Mouse (Mus musculus) lung, postnatal 0 days (tissue): ENCODE data around the gene Sgsm3. TPM values are rescaled to one million over a fixed set of nuclear protein-coding genes. Genes with fewer than 3 reads are reported as not detected.

Source experiments
- ATAC-seq: fragments of 200-750 bp; cut with Nextera tagmentation; 2 replicates; pipeline ENCODE4 v1.8.0; 2017; ENCODE audit warnings: moderate library complexity
- DNase-seq: peaks from one replicate; pipeline ENCODE4 v3.0.0-alpha.2; 2016; ENCODE audit warnings: low spot score
- H3K27ac ChIP-seq: fragments of 300-500 bp; sonication (generic); 2 replicates; pipeline ENCODE4 v1.5.1; 2014; ENCODE audit warnings: antibody characterized with exemption, mild to moderate bottlenecking, low read length, mixed read lengths
- H3K27me3 ChIP-seq: fragments of 300-500 bp; sonication (generic); replicated peaks from 2 replicates; pipeline ENCODE4 v1.6.1; 2014; ENCODE audit warnings: low read length, mixed read lengths; ENCODE audit not compliant: insufficient read depth
- H3K36me3 ChIP-seq: fragments of 300-500 bp; sonication (generic); 2 replicates; pipeline ENCODE4 v1.6.1; 2014; ENCODE audit warnings: low read length, mixed read lengths; ENCODE audit not compliant: insufficient read depth
- H3K4me1 ChIP-seq: fragments of 300-500 bp; sonication (generic); 2 replicates; pipeline ENCODE4 v1.6.1; 2014; ENCODE audit warnings: antibody characterized with exemption, low read depth, low read length, mixed read lengths; ENCODE audit not compliant: insufficient read depth
- H3K4me2 ChIP-seq: fragments of 300-500 bp; sonication (generic); replicated peaks from 2 replicates; pipeline ENCODE4 v1.6.1; 2014; ENCODE audit warnings: low read depth, mild to moderate bottlenecking, low read length, moderate library complexity, mixed read lengths
- H3K4me3 ChIP-seq: fragments of 300-500 bp; sonication (generic); 2 replicates; pipeline ENCODE4 v1.5.1; 2014; ENCODE audit warnings: low read depth, low read length
- H3K9ac ChIP-seq: fragments of 300-500 bp; sonication (generic); replicated peaks from 2 replicates; pipeline ENCODE4 v1.6.1; 2014; ENCODE audit warnings: low read depth, mild to moderate bottlenecking
- H3K9me3 ChIP-seq: fragments of 300-500 bp; sonication (generic); 2 replicates; pipeline ENCODE4 v1.6.1; 2016; ENCODE audit warnings: low read length, mixed read lengths
- CTCF ChIP-seq: IDR thresholded peaks from 2 replicates; pipeline ENCODE4 v1.5.1; 2016; ENCODE audit warnings: antibody characterized with exemption, mild to moderate bottlenecking
- EP300 ChIP-seq: IDR thresholded peaks from 2 replicates; pipeline ENCODE4 v1.6.1; 2016; ENCODE audit warnings: antibody characterized with exemption, mild to moderate bottlenecking, control low read depth
- WGBS: fragments of 180-500 bp; shearing (Covaris S2); extraction: QIAGEN DNeasy Blood & Tissue Kit; methylation state at CpG from one replicate; pipeline ENCODE4 v1.1.7; 2014; 5-methylcytosine and 5-hydroxymethylcytosine counted together
- microRNA-seq: library from miRNA; unstranded; fragments of <30 nt; microRNA quantifications from one replicate; pipeline ENCODE4, GENCODE M21; 2016
- polyA plus RNA-seq: library from polyadenylated mRNA; unstranded; fragments of >200 nt; fragmentation: Nextera tagmentation; extraction: Ambion mirVana; gene quantifications from 2 replicates; pipeline ENCODE4 v1.2.1, GENCODE M21; 2015

Gene Sgsm3
- polyA plus RNA-seq, 1 experiment from 2014 or later: 38.5 TPM

DNA sequence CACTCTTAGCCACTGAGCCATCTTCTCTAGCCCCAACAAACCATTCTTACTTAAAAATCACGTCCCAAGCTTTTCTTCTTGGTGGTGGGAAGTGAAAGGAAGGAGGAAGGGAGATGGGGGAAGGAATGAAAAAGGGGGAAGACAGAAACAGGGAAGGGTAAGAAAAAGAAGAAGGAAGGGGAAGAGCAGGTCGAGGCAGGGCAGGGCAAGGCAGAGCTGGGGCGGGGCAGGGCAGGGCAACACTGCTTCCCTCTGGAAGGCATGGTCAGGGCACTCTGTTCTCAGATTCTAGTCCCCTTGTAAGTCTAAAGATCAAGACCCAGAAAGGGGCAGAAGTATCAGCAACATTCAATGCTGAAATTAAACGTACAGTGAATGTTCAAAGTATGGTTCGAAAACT lies 80.2 kb downstream of the Sgsm3 start:
- Histone ChIP-seq H3K9me3 (no peaks in the 10 kb centered on the region), H3K36me3 (no peaks in the 10 kb centered on the region), H3K4me2 (no peak overlapping the region), H3K9ac (no peak overlapping the region), H3K4me3 (no peak overlapping the region), H3K4me1 (peaks cover 8% of the 10 kb centered on the region), H3K27me3 (no peaks in the 10 kb centered on the region), H3K27ac (no peak overlapping the region)
- TF ChIP-seq CTCF (no peak), EP300 (no peak)
- no peak for DNase-seq
- ATAC-seq: no peak
- WGBS: 80% methylated on average over 5 of the region's 5 CpGs

DNA sequence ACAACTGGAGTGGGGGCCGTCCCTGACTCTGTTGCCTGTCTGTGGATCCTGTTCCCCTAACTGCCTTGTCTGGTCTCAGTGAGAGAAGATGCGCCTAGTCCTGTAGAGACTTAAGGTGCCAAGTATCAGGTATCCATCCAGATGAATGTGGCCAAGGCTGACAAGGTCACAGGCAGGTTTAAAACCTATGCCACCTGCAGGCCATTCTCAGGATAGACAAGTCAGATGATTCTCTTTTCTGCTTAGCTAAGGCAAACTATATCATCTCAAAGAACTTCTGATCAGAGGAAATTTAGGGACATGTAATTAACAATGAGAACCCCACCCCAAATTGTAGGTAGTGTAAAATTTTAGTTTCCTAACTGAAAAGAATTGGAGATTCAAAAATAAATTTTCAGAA lies 83.4 kb downstream of the Sgsm3 start:
- Histone ChIP-seq H3K4me2 (no peak overlapping the region), H3K9ac (no peak overlapping the region), H3K4me1 (peaks cover 5% of the 10 kb centered on the region), H3K27me3 (no peaks in the 10 kb centered on the region), H3K27ac (no peak overlapping the region), H3K9me3 (no peaks in the 10 kb centered on the region), H3K36me3 (no peaks in the 10 kb centered on the region), H3K4me3 (no peak overlapping the region)
- 97% methylated on average over 2 of the region's 2 CpGs for WGBS
- TF ChIP-seq EP300 (no peak), CTCF (peak; percentile 50)
- DNase-seq (no peak), ATAC-seq (no peak)

Small RNA genes within 50 kb of the gene (microRNA-seq; reads per million reads assigned to microRNA genes)
- gene Mir5113: 5.1 reads per million, percentile 15 among the genes with 10 or more reads in this experiment

Other genes with a start within 250 kb of the Sgsm3 start
- gene Adsl, start 29.3 kb upstream of the Sgsm3 start, polyA plus RNA-seq: 51.9 and 62.6 TPM in 2 replicates
- 13.5 and 13.9 TPM in 2 replicates for gene Mrtfa, start 213.0 kb downstream of the Sgsm3 start, polyA plus RNA-seq